Mouse (Mus musculus) right cerebral cortex, adult 2 months (tissue): ENCODE results near the gene Rin1.

Source experiments
- DNase-seq, 2 experiments: peaks; one replicate each; pipeline ENCODE4 v3.0.0; 2021 to 2022; ENCODE audit warnings: low spot score in 2 of 2

Gene Rin1

GRCm38 (mm10) chr19:5094746-5095417, 44.6 kb downstream of the Rin1 start:
- peak in 1 of 2 experiments; percentile 63 for DNase-seq

GRCm38 (mm10) chr19:5095887-5096474, 45.7 kb downstream of the Rin1 start:
- DNase-seq = no peak

DNA sequence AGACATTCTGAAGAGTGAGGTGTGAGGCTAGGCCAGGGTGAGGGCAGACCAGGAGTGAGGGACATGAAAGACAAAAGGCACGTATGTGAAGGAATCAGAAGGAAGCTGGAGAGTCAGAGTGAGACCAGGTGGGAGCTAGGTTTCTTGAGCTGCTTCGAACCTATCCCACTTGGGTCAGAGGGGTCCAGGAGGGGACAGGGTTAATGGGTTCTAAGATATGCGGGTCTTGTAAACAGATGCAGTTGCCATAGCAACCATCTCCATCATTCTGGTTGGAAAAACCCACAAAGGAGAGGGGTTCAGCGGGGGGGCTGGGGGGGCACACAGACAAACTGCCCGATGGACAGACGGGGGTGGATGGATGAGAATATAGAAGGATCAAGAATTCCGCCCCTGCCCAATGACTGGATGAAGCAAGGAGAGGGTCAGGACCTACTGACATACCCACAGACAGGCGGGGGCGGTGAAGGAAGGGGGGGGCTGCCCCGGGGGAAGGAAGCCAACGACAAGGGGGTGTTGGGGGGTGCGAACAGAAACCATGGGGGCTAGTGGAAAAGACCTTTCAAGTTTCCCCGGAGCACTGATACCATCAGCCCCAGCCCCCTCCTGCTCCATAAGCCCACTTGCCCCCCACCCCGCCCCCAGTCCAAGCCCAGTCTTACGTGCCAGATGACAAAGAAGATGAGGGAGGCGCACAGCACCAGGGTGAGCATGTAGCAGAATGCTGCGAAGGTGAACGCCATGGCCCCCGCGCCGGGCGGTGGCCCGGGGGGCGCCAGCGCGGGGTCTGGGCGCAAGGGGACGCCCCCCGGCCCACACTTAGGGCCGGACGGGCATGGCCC, 47.5 kb downstream of the Rin1 start:
- DNase-seq = no peak

DNA sequence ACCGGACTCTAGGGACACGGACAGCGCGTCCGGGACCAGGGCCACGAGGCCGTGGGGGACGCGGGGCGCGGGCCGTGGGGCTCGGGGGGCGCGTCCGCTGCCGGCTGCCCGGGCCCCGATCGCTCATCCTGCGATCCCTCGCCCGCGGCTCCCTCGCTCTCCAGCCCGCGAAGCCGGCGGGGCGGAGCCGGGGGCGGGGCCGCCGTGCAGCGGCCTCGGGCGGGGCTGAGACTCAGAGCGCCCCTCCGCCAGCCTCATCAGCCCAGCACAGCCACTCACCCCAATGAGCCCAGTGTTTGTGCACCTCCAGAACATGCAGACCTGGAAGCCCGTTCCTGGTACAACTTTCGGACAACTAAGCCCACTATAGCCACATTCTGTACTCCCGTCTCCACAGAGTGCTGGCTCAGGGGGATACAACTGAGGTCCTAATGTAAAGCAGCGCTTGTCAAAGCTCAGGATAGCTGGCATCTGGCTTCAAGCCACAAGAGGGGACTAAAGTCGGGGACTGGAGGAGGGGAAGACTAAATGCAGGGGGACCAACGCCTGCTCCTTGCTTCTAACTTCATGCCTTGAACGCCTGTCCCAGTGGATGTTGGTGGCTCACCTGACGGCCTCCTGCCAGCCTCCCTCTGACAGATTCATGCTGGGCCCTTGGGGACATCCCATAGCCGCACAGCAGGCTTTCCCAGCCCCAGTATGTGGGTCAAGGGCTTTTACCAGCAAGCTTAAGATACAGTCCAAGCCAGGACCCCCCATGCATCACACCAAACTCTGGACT, 48.3 kb downstream of the Rin1 start, which contains the start of gene Cnih2:
TSS of gene Cnih2 (minus strand) at position 159 of the 781 bp plus-strand sequence.
- DNase-seq = peak in 1 of 2 experiments; percentile 69

GRCm38 (mm10) chr19:5106074-5106473, 55.8 kb downstream of the Rin1 start:
- DNase-seq = no peak
